Mouse (Mus musculus) heart, embryonic 15.5 days (tissue): ENCODE measurements around the gene Rptn. TPM values are rescaled to one million over a fixed set of nuclear protein-coding genes. Genes with fewer than 3 reads are reported as not detected.

Experiments
- microRNA-seq: library from miRNA; unstranded; fragments of <30 nt; microRNA quantifications from one replicate; pipeline ENCODE4, GENCODE M21; 2016
- polyA plus RNA-seq: library from polyadenylated mRNA; unstranded; fragments of >200 nt; fragmentation: Nextera tagmentation; extraction: Ambion mirVana; gene quantifications from 2 replicates; pipeline ENCODE4 v1.2.1, GENCODE M21; 2015

The Rptn gene
- polyA plus RNA-seq, 1 experiment from 2014 or later, result not detected

Small RNA genes lying within 50 kb of the gene (microRNA-seq; reads per million reads assigned to microRNA genes)
- gene Gm22752 (not detected), gene Gm44353 (not detected)

Other genes with a start within 250 kb of the Rptn start
- gene Crnn, start 248.9 kb upstream of the Rptn start, polyA plus RNA-seq, result not detected in 2 replicates
- gene Flg2, start 196.4 kb upstream of the Rptn start, polyA plus RNA-seq, result not detected in 2 replicates
- not detected in 2 replicates for gene Flg, start 120.2 kb upstream of the Rptn start, polyA plus RNA-seq
- gene Hrnr, start 74.0 kb upstream of the Rptn start, polyA plus RNA-seq, result 0.04 TPM in 1 of 2 replicates, not detected in the other
- 0.53 and 0.67 TPM in 2 replicates for gene Tchh, start 48.6 kb downstream of the Rptn start, polyA plus RNA-seq
- gene Tchhl1, start 75.1 kb downstream of the Rptn start, polyA plus RNA-seq, result not detected in 2 replicates
- gene S100a11, start 126.8 kb downstream of the Rptn start, polyA plus RNA-seq, result 878 and 910 TPM in 2 replicates
- 249 and 250 TPM in 2 replicates for gene S100a10, start 161.4 kb downstream of the Rptn start, polyA plus RNA-seq